Mouse (Mus musculus): ENCODE data around the gene Lcn9. TPM values are rescaled to one million over a fixed set of nuclear protein-coding genes. Genes with fewer than 3 reads are reported as not detected.
"Not testable (repeated sequence)": the region's sequence is repeated elsewhere in the genome, so short reads cannot be mapped to it uniquely, and the experiment has no call there.

Gene Lcn9
- polyA plus RNA-seq, 1 experiment: not detected

GRCm38 (mm10) chr2:25797635-25798034 is 25.3 kb upstream of the Lcn9 start:
- peaks cover 5% of the 10 kb centered on the region for H3K4me1 ChIP-seq
- peaks cover 33% of the 10 kb centered on the region for H3K27me3 ChIP-seq (replicated peaks)
- H3K4me3 ChIP-seq (replicated peaks): no peak overlapping the region
- TF ChIP-seq FLI1 (IDR thresholded peaks at IDR 0.05; ENCODE audit: low read length) (no peak), GATA1 (IDR thresholded peaks at IDR 0.05; ENCODE audit: borderline replicate concordance, low read length) (no peak)
- no peaks in the 10 kb centered on the region for H3K36me3 ChIP-seq (replicated peaks; ENCODE audit: low read length)
- H3K9me3 ChIP-seq: no peaks in the 10 kb centered on the region

- peaks cover 5% of the 10 kb centered on the region for H3K4me1 ChIP-seq
- TF ChIP-seq FLI1 (IDR thresholded peaks at IDR 0.05; ENCODE audit: low read length) (no peak), GATA1 (IDR thresholded peaks at IDR 0.05; ENCODE audit: borderline replicate concordance, low read length) (no peak)
- H3K9me3 ChIP-seq: no peaks in the 10 kb centered on the region
- no peaks in the 10 kb centered on the region for H3K36me3 ChIP-seq (replicated peaks; ENCODE audit: low read length)
- peaks cover 31% of the 10 kb centered on the region for H3K27me3 ChIP-seq (replicated peaks)
- H3K4me3 ChIP-seq (replicated peaks): no peak overlapping the region
Measured at GRCm38 (mm10) chr2:25798065-25798464, 24.9 kb upstream of the Lcn9 start.

DNA sequence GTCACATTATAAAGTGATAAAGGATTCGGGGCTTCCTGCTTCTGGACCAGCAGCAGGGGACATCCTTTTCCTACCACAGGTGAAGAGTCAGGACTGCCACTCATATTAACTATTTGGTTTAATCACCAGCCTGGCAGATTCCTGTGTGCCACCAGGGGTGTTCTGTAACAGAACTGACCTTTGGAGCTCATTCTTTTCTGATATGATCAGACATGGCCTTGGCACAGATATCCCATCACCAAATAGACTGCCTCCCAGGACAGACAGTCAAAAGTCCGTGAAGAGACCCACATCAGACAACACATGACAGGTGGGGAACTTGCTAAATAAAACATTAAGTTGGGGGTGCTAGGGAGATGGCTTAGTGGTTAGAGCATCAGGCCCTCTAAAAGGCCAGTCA is 11.2 kb upstream of the Lcn9 start:
- Histone ChIP-seq H3K4me3 (replicated peaks) (no peak overlapping the region), H3K9me3 (peaks cover 14% of the 10 kb centered on the region), H3K27me3 (replicated peaks) (peaks cover 44% of the 10 kb centered on the region), H3K36me3 (replicated peaks; ENCODE audit: low read length) (no peaks in the 10 kb centered on the region), H3K4me1 (no peaks in the 10 kb centered on the region)
- TF ChIP-seq GATA1 (IDR thresholded peaks at IDR 0.05; ENCODE audit: borderline replicate concordance, low read length): no peak
- no peak for TF ChIP-seq FLI1 (IDR thresholded peaks at IDR 0.05; ENCODE audit: low read length)

DNA sequence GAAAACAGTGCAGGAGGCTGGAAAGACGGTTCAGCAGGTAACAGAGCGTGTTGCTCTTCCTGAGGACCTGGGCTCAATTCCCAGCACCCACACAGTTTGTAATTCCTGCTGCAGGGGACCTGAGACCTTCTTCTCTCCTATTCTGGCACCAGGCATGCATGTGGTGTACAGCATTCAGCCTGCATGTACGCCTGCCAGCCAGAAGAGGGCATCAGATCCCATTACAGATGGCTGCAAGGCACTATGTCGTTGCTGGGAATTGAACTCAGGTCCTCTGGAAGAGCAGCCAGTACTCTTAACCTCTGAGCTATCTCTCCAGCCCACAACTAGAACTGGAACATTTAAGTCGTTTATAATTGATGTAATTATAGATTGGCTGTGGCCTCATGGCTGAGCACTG is 9.6 kb upstream of the Lcn9 start:
- Histone ChIP-seq H3K36me3 (replicated peaks; ENCODE audit: low read length) (no peaks in the 10 kb centered on the region), H3K4me1 (no peaks in the 10 kb centered on the region), H3K4me3 (replicated peaks) (no peak overlapping the region), H3K27me3 (replicated peaks) (peaks cover 56% of the 10 kb centered on the region), H3K9me3 (peaks cover 26% of the 10 kb centered on the region)
- TF ChIP-seq FLI1 (IDR thresholded peaks at IDR 0.05; ENCODE audit: low read length) (no peak), GATA1 (IDR thresholded peaks at IDR 0.05; ENCODE audit: borderline replicate concordance, low read length) (no peak)

GRCm38 (mm10) chr2:25815748-25816147 is 7.2 kb upstream of the Lcn9 start, which contains the start of gene Glt6d1:
Gene Glt6d1, minus strand, starts transcription at chr2:25815848.
- not testable (repeated sequence) for H3K4me1 ChIP-seq; H3K36me3 ChIP-seq (replicated peaks; ENCODE audit: low read length); H3K4me3 ChIP-seq (replicated peaks)
- Histone ChIP-seq H3K27me3 (replicated peaks) (peaks cover 64% of the 10 kb centered on the region), H3K9me3 (peaks cover 45% of the 10 kb centered on the region)

DNA sequence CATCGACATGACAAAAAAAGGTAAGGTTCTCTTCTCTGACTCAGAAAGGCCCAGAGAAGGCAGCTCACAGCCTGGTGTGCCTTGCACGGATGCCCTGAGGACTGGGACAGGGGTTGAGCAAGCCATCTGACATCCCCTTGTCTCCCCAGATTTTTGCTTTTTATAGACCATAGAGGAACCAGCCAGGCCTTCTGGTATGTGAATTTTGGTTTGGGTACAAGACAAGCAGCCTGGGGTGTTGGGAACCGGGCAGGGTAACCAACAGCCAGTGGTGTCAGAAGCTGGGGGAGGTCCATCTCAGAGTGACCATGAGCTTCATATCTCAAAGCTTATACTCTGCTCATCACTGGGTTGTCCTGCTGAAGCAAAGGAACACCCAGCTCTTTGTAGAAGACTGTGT is 1.8 kb downstream of the Lcn9 start:
- no peaks in the 10 kb centered on the region for H3K36me3 ChIP-seq (replicated peaks; ENCODE audit: low read length)
- peaks cover 57% of the 10 kb centered on the region for H3K27me3 ChIP-seq (replicated peaks)
- TF ChIP-seq GATA1 (IDR thresholded peaks at IDR 0.05; ENCODE audit: borderline replicate concordance, low read length): no peak
- H3K4me3 ChIP-seq (replicated peaks): no peak overlapping the region
- H3K9me3 ChIP-seq: peaks cover 18% of the 10 kb centered on the region
- H3K4me1 ChIP-seq: peaks cover 56% of the 10 kb centered on the region

DNA sequence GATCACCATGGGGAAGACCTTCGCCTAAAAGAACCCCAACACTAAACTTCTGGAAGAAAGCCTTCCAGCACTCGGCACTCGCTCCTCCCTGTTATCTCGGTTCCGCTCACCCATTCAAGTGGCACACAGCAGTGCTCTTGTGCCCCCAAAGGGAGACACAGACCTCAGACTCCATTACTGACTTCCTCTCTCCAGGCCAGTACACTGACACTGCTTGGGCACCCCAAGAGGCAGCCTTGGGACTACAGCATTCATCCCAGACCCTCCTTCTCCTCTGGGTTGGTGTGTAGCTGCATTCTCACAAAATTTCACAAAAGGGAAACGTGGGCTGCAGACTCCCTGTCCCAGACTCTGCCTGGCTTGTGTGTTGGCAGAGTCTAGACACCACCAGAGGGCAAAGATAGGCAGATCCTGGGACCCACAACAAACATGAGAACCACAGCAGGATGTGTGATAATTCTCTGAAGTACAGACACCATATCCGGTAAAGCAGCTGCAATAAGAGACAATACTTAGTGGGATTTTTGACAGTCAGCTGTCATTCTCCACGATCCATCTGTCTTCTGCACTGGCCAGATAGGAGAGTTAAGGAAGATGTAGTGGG is 5.5 kb downstream of the Lcn9 start:
- peak overlapping the region; percentile 44 for H3K4me3 ChIP-seq (replicated peaks)

GRCm38 (mm10) chr2:25830786-25831185 is 7.8 kb downstream of the Lcn9 start:
- no peaks in the 10 kb centered on the region for H3K36me3 ChIP-seq (replicated peaks; ENCODE audit: low read length)
- H3K4me3 ChIP-seq (replicated peaks): no peak overlapping the region
- peaks cover 41% of the 10 kb centered on the region for H3K27me3 ChIP-seq (replicated peaks)
- no peaks in the 10 kb centered on the region for H3K9me3 ChIP-seq
- peaks cover 55% of the 10 kb centered on the region for H3K4me1 ChIP-seq
- TF ChIP-seq FLI1 (IDR thresholded peaks at IDR 0.05; ENCODE audit: low read length): no peak
- no peak for TF ChIP-seq GATA1 (IDR thresholded peaks at IDR 0.05; ENCODE audit: borderline replicate concordance, low read length)

More for the DNA sequence above, 5.5 kb downstream of the Lcn9 start:
- peaks cover 63% of the 10 kb centered on the region for H3K4me1 ChIP-seq
- no peak for TF ChIP-seq GATA1 (IDR thresholded peaks at IDR 0.05; ENCODE audit: borderline replicate concordance, low read length)
- no peak for TF ChIP-seq FLI1 (IDR thresholded peaks at IDR 0.05; ENCODE audit: low read length)
- peaks cover 42% of the 10 kb centered on the region for H3K27me3 ChIP-seq (replicated peaks)
- no peaks in the 10 kb centered on the region for H3K36me3 ChIP-seq (replicated peaks; ENCODE audit: low read length)
- H3K9me3 ChIP-seq: no peaks in the 10 kb centered on the region

- H3K4me3 ChIP-seq (replicated peaks): no peak overlapping the region
- no peaks in the 10 kb centered on the region for H3K36me3 ChIP-seq (replicated peaks; ENCODE audit: low read length)
- peaks cover 74% of the 10 kb centered on the region for H3K27me3 ChIP-seq (replicated peaks)
- H3K9me3 ChIP-seq: no peaks in the 10 kb centered on the region
- TF ChIP-seq FLI1 (IDR thresholded peaks at IDR 0.05; ENCODE audit: low read length) (no peak), GATA1 (IDR thresholded peaks at IDR 0.05; ENCODE audit: borderline replicate concordance, low read length) (no peak)
- H3K4me1 ChIP-seq: peaks cover 31% of the 10 kb centered on the region
Measured at GRCm38 (mm10) chr2:25836291-25836690, 13.3 kb downstream of the Lcn9 start.

- peaks cover 3% of the 10 kb centered on the region; the same call in 1 of the 2 replicates for H3K4me1 ChIP-seq
- H3K4me3 ChIP-seq (replicated peaks): no peak overlapping the region
- peaks cover 97% of the 10 kb centered on the region for H3K27me3 ChIP-seq (replicated peaks)
- TF ChIP-seq GATA1 (IDR thresholded peaks at IDR 0.05; ENCODE audit: borderline replicate concordance, low read length) (no peak), FLI1 (IDR thresholded peaks at IDR 0.05; ENCODE audit: low read length) (no peak)
- H3K9me3 ChIP-seq: no peaks in the 10 kb centered on the region
- no peaks in the 10 kb centered on the region for H3K36me3 ChIP-seq (replicated peaks; ENCODE audit: low read length)
Measured at GRCm38 (mm10) chr2:25842161-25842560, 19.2 kb downstream of the Lcn9 start.

- H3K27me3 ChIP-seq (replicated peaks): peaks cover 96% of the 10 kb centered on the region
- no peaks in the 10 kb centered on the region for H3K36me3 ChIP-seq (replicated peaks; ENCODE audit: low read length)
- no peaks in the 10 kb centered on the region for H3K9me3 ChIP-seq
- no peak for TF ChIP-seq GATA1 (IDR thresholded peaks at IDR 0.05; ENCODE audit: borderline replicate concordance, low read length)
- TF ChIP-seq FLI1 (IDR thresholded peaks at IDR 0.05; ENCODE audit: low read length): no peak
- no peak overlapping the region for H3K4me3 ChIP-seq (replicated peaks)
- peaks cover 3% of the 10 kb centered on the region; the same call in 1 of the 2 replicates for H3K4me1 ChIP-seq
Measured at GRCm38 (mm10) chr2:25842758-25843157, 19.8 kb downstream of the Lcn9 start.
